Mouse (Mus musculus): ENCODE results near the gene 4930519G04Rik. TPM values are rescaled to one million over a fixed set of nuclear protein-coding genes. Genes with fewer than 3 reads are reported as not detected.
"Not testable (repeated sequence)": the region's sequence is repeated elsewhere in the genome, so short reads cannot be mapped to it uniquely, and the experiment has no call there.

The 4930519G04Rik gene
- polyA plus RNA-seq, 1 experiment, result not detected

- DNase-seq (ENCODE audit: low spot score), result no peak
Observed at GRCm38 (mm10) chr5:114913686-114914085, 60.2 kb downstream of the 4930519G04Rik start.

GRCm38 (mm10) chr5:114914855-114915254, 61.4 kb downstream of the 4930519G04Rik start:
- DNase-seq (ENCODE audit: low spot score), result no peak

GRCm38 (mm10) chr5:114915854-114916253, 62.4 kb downstream of the 4930519G04Rik start:
- DNase-seq (ENCODE audit: low spot score), result no peak

DNA sequence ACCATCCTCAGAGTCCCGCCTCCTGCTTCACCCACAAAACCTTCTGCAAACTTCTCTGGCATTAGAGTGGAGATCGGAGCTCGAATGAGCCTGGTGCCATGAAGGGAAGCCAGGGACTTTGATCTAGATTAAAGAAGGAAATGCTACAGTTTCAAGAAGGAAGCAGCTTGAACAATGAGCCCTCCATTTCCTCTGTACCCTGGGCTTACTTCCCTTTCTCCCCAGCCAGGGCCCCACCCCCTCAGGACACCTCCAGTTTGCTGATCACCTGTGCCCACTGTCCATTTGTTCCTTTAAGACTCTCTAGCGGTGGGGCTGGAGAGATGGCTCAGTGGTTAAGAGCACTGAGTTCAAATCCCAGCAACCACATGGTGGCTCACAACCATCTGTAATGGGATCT, 63.3 kb downstream of the 4930519G04Rik start:
- no peak for DNase-seq (ENCODE audit: low spot score)

- DNase-seq (ENCODE audit: low spot score), result not testable (repeated sequence)
Observed at GRCm38 (mm10) chr5:114917357-114917756, 63.9 kb downstream of the 4930519G04Rik start.

DNA sequence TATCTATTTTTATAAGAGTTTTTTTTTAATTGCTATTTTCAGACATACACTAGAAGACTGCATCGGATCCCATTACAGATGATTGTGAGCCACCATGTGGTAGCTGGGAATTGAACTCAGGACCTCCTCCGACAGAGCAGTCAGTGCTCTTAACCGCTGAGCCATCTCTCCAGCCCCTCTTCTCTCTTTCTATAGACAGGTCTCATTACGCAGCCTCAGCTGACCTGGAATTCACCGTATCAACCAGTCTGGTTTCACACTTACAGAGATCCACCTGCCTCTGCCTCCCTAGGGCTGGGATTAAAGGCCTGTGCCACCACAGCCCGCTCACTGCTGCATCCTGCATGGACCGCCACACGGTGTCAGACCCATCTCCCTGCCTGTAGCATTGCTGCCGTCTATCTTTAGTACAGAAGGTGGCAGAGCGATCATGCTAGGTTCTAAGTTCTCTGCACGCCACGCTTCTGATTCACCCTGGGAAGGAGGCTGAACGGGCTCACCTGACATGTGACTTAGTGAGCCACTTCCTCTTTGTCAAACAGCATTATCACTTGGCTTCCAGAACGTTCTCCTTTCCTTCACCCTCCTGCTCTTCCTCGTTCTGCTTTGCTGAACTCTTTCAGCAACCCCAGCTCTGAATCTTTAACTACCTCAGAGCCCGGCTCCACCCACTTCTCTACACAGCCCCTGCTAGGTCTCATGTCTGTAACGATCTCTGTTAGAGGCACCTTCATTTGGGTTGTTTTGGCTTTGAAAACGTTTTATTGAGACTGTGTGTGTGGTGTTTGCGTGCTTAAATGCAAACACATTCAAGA, 68.3 kb downstream of the 4930519G04Rik start:
- no peak for DNase-seq (ENCODE audit: low spot score)

- DNase-seq (ENCODE audit: low spot score), result no peak
Observed at GRCm38 (mm10) chr5:114922366-114922731, 68.9 kb downstream of the 4930519G04Rik start.

GRCm38 (mm10) chr5:114922998-114923473, 69.6 kb downstream of the 4930519G04Rik start, which contains the start of gene Oasl1:
Oasl1 (plus strand) TSS chr5:114923240.
- peak; percentile 40 for DNase-seq (ENCODE audit: low spot score)

DNA sequence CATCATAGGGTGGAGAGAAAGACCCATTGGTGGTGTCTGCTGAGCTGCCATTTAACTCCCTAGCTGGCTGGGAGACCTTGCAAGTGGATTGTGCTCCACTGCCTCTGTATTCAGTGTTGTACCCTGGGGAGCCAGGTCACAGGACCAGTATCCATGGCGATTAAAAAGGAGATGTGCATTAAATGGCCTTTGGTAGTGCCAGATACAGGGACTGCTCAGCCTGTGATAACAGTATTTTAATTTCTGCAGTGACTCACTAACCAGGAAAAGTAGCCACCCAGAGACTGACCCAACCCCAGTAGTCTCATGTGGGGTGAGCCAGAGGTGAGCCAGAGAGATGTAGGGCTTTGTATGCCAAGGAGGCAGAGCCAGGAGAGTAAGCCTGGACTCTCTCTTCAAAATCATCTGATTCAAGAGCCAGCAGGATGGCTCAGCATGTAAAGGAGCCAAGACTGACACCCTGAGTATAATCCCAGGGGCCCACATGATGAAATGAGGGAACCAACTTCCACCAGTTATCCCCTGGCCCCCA, 72.8 kb downstream of the 4930519G04Rik start:
- DNase-seq (ENCODE audit: low spot score), result no peak

GRCm38 (mm10) chr5:114926753-114927152, 73.3 kb downstream of the 4930519G04Rik start:
- no peak for DNase-seq (ENCODE audit: low spot score)

- DNase-seq (ENCODE audit: low spot score), result no peak
Observed at GRCm38 (mm10) chr5:114931626-114932025, 78.2 kb downstream of the 4930519G04Rik start.

DNA sequence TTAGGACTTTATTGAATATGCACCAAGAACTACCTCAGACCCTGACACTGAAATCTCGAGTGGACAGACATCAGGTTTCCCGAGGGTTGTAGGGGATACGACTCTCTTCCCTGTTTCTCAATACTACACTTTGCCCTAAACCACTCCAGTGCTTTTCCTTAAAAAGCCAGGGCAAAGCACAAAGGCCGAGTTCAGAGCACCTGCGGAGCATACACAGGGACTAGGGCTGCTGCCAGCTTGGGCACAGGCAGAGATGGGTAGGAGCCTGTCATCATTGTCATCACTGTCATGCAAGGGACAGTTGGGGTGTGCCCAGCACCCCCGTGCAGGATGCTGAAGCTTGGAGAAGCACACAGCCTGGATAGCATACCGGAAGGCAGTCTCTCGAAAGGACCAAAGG, 79.7 kb downstream of the 4930519G04Rik start:
- DNase-seq (ENCODE audit: low spot score), result no peak

Other genes starting within 250 kb of the 4930519G04Rik start
- 58.9 and 66.3 TPM in 2 replicates for gene Trpv4, start 195.2 kb upstream of the 4930519G04Rik start, polyA plus RNA-seq (2012; rRNA removed)
- gene Gltp, start 162.7 kb upstream of the 4930519G04Rik start, polyA plus RNA-seq (2012; rRNA removed), result 172 and 192 TPM in 2 replicates
- 24.0 and 24.4 TPM in 2 replicates for gene Tchp, start 145.9 kb upstream of the 4930519G04Rik start, polyA plus RNA-seq (2012; rRNA removed)
- 55.6 and 63.2 TPM in 2 replicates for gene Ankrd13a, start 79.0 kb upstream of the 4930519G04Rik start, polyA plus RNA-seq (2012; rRNA removed)
- 37.5 and 46.6 TPM in 2 replicates for gene Git2, start 78.1 kb upstream of the 4930519G04Rik start, polyA plus RNA-seq (2012; rRNA removed)
- 46.2 and 54.9 TPM in 2 replicates for gene 1500011B03Rik, start 30.2 kb upstream of the 4930519G04Rik start, polyA plus RNA-seq (2012; rRNA removed)
- gene Gm9936, start 5.0 kb downstream of the 4930519G04Rik start, polyA plus RNA-seq (2012; rRNA removed), result 0.01 and 0.04 TPM in 2 replicates
- gene Oasl2, start 43.3 kb downstream of the 4930519G04Rik start, polyA plus RNA-seq (2012; rRNA removed), result 30.2 and 36.0 TPM in 2 replicates
- 1.7 and 2.2 TPM in 2 replicates for gene Oasl1, start 69.6 kb downstream of the 4930519G04Rik start, polyA plus RNA-seq (2012; rRNA removed)
- gene 2210016L21Rik, start 88.5 kb downstream of the 4930519G04Rik start, polyA plus RNA-seq (2012; rRNA removed), result 36.2 and 37.4 TPM in 2 replicates
- gene Hnf1a, start 117.4 kb downstream of the 4930519G04Rik start, polyA plus RNA-seq (2012; rRNA removed), result 0.06 and 0.09 TPM in 2 replicates
- gene Sppl3, start 157.5 kb downstream of the 4930519G04Rik start, polyA plus RNA-seq (2012; rRNA removed), result 62.5 and 63.9 TPM in 2 replicates
- gene Gm10401, start 244.6 kb downstream of the 4930519G04Rik start, polyA plus RNA-seq (2012; rRNA removed), result 0.23 TPM in 1 of 2 replicates, not detected in the other